Mouse (Mus musculus) liver, embryonic 14.5 days (tissue): ENCODE results near the gene RPS10-NUDT3.

Experiments used
- CTCF ChIP-seq: IDR thresholded peaks from 2 replicates; pipeline ENCODE4 v1.5.1; 2016; ENCODE audit warnings: antibody characterized with exemption, low read depth, control low read depth
- EP300 ChIP-seq: IDR thresholded peaks from 2 replicates; pipeline ENCODE4 v1.6.1; 2016; ENCODE audit warnings: antibody characterized with exemption, low read depth

DNA sequence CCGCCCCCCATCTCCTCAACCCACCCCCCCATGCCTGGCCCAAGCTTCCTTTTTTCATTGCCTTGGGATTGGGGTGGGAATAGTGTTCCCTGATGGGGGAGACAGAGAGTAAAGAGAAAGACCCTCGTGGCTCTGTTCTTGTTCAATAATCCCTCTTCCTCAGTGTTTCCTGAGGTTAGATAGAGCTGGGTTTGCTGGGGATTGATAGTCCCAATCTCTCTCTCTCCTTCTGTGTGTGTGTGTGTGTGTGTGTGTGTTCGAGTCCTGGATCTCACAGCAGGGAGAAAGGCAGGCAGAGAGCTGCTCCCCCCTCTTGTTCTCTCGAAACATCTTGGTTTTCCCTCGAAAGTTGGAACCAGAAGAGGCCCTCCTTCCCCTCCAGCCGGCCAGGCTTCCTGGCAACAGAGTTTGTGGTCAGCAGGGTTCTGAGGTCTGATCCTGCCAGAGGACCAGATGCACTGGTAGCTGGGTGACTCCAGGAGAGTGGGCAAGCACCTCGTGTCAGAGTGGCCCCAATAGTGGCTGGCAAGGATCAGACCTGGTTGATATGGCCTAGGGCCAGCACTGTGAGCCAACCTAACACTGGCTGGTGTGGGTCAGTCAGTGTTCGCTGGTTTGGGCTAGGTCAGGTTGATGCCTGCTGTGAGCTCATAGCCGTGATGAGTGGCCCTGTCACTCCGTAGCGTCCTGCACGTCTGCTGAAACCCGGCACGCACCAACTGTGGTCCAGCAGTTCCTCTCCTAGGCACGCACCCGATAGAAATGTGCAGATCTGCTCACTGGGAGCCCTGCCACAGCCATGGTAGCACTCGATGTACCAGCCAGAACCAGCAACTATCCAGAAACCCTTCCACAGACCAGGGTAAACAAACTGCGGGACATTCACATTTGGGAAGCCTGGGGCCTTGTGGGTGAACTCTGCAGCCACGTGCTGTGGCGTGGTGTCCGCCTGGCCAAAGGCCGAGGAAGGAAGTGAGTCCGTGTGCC, 82.5 kb downstream of the RPS10-NUDT3 start:
- TF ChIP-seq CTCF (no peak), EP300 (no peak)
